Mouse (Mus musculus) thymus, postnatal 14 days (tissue): ENCODE measurements around the gene Ptger3.

Experiments used
- DNase-seq: peaks from one replicate; pipeline ENCODE4 v3.0.0; 2021

Gene Ptger3

DNA sequence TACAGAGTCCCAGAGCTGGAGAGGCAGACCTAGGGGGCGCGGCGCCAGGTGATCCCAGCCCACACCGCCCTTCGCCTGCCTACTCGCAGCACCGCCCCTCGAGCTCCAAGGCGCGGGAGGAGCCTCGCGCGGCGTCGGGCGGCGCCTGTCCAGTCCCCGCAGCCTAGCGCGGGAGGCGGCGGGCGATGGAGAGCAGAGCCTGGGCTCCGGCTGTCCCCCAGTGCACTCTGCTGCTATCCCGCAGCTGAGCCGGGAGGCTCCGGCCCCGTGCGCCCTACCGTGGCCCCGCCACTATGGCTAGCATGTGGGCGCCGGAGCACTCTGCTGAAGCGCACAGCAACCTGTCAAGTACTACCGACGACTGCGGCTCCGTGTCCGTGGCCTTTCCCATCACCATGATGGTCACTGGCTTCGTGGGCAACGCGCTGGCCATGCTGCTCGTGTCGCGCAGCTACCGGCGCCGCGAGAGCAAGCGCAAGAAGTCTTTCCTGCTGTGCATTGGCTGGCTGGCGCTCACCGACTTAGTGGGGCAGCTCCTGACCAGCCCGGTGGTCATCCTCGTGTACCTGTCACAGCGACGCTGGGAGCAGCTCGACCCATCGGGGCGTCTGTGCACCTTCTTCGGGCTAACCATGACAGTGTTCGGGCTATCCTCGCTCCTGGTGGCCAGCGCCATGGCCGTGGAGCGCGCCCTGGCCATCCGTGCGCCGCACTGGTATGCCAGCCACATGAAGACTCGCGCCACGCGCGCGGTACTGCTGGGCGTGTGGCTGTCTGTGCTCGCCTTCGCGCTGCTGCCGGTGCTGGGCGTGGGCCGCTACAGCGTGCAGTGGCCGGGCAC lies at the start of gene Ptger3:
Ptger3 (plus strand) TSS at position 168 of the 841 bp plus-strand sequence.
- DNase-seq, result peak; percentile 47

DNA sequence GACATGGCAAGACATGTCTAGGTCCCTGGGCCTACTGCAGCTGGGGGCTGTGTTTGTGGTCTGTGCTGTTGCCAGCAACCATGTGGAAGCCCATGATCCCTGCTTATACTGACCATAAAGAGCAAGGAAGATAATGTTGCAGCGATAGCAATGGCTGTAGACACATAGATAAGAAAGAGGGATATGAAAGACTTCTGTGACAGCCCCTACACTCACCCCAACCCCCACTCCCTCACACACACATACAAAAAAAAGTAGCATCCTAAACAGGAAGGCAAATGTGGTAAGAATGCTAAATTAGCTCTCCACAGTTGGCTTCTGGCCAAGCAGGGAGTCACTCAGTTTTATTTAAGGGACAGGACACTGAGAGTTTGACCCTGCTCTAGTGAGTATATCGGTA lies 48.7 kb upstream of the Ptger3 start:
- no peak for DNase-seq

DNA sequence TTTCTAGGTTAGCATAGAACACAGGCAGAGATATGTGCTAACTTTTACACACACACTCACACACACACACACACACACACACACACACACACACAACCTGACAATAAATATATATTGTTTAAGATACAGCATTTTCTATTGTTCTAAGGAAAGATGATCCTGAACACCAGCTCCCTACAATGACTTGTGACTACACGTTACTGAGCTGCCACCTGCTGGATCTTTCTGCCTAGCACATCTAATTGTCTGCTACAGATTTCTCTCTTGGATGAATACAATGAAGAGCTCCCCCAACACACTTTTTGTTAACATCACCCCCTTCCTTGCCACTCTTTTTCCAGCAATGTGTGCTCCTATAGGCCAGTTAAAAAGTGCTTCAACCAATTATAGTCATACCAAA lies 46.3 kb upstream of the Ptger3 start:
- DNase-seq, result peak; percentile 19

DNA sequence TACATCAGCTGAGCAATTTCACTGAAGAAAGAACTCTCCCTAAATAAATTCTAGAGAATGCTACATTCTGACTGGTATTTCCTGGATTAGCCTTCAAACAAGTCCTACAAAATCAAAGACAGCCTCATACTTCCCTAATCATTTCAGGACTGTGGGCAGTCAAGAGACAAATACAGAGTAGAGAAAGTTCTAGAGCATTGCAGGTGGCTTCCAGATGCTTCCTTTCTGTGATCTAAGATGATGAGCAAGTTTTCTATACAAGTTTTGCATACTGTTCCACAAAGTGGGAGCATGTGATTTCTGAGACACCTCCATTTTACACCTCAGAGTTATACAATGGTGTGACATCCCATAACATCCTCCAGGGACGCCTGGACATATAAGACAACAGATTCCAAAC lies 42.9 kb upstream of the Ptger3 start:
- DNase-seq, result no peak

DNA sequence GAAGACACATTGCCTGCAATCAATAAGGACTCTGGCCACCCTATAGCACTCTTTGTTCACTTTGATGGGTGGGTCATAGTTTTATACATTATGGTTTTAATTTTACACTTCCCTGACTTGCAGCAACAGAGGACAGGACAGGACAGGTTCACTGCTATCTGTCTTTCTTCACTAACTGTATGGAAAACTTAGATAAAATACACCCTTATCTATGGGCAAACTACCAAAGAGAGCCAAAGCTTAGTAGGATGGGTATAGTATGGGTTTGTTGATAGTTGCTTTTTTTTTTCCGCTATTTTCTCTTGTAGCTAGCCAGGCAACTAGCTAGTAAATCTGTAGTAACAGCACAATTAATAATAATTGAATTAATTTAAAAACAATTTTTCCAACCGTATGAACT lies 35.1 kb upstream of the Ptger3 start:
- DNase-seq, result no peak

DNA sequence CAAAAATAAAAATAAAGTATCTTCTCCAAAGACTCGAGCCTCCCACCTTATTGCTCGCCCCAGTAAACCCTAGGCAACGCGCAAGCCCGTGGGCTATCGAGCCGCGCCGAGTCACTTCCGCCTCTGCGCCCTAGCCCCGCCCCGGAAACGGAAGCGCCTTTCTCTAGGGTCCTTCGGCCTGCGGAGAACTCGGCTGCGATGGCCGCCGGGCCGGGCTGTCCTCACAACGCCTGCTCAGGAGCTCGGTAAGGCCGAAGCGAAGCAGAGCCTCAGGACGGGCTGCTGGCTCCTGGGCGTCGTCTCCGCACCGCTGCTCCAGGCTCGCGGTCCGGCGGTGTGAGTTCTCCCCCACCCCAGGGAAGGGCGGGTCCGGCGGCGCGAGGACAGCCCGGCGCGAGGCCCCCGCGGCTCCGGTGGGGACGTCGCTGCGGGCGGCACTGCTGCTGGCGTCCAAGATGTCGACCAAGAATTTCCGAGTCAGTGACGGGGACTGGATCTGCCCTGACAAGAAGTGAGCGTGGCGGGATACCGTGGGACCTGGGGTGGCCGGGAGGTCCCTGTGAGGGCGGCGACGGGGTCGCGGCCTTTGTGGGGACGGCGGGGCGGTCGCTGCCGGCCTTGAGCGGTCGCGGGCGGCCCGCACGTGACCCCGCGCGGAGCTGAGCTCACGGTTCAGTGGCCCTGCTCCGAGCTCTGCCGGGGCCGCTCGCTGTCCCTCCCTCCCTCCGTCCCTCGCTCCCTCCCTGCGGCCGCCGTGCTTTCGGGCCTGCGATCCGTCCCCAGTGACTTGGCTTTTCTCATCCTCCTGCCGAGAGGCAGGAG lies 32.5 kb upstream of the Ptger3 start, which contains the start of gene Zranb2:
Zranb2 (plus strand) TSS at position 197 of the 822 bp plus-strand sequence.
- DNase-seq, result peak; percentile 95

DNA sequence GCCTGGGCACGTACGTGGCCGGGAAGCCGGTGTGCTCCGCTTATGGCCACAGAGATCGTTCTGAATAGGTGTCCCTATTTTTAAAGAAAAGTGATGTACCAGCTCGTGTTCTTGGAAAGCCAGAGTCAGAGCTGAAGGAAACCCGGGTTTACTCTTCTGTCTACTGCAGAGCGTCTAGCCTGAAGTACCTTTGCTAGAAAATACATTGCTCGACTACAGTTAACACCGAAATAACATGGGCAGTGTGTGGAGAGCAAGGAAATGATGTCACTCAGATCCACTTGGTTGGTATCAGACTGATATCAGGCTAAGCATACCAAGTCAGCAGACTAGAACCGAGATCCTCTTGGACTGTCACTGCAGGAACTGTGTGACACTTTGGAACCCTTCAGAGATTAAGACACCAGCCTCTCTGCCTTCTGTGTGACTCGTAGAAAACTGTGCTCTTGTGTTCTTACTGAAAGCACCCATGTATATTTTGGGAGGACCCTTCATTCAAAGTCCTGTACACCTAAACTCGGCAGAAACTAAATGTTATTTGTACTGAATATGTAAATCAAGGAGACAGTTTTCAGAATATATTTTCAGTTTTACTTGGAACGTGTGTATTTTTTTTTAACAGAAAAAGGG lies 31.8 kb upstream of the Ptger3 start:
- DNase-seq, result no peak

DNA sequence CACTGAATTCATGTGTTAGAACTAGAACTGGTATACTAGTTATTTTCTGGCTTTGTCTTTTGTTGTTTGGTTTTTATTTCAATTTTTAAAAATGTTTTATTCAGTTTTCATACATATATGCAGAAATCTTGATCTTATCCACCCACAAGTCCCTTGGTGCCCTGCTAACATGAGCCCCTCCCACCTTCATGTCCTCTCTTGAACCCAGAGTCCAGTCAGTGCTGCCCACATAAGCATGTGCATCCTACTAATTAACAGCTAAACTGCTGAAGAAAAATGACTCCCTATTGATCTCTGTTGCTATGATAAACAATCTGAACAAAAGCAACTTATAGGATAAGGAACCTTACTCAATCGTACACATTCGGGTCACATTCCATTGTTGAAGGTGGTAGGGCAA lies 17.4 kb upstream of the Ptger3 start:
- DNase-seq, result no peak

DNA sequence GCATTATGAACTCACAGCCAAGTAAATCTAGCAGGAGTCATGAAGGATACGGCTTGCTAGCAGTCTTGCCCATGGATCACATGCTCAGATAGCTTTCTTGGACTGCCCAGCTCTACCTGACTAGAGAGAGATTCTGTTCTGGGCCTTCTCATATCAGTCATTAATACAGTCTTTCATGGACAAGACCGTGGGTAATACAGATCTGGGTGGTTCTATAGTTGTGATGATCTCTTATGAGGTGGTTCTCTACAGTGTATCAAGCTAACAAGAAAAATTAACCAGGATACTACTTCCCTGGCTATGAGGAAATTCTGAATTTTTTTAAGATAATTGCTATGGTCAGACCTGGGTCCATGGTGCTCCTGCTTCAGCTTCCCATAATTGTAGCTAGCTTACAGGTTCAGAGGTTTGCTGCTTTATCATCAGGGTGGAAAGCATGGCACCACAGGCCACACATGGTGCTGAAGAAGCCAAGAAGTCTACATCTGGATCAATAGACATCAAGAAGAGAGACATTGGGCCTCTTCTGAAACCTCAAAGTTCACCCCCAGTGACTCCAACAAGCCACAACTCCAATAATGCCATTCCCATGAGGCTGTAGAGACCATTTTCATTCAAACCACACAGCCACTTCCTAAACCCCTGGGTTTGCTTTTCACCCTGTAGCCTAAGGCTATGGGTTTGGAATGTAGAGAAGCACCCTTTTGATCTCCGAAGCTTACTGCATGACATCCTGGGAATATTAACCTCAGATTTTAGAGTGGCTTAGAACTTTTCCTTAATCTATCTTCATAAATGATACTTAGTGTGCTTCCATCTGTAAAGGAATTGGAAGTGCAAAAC lies 16.7 kb upstream of the Ptger3 start:
- DNase-seq, result no peak

DNA sequence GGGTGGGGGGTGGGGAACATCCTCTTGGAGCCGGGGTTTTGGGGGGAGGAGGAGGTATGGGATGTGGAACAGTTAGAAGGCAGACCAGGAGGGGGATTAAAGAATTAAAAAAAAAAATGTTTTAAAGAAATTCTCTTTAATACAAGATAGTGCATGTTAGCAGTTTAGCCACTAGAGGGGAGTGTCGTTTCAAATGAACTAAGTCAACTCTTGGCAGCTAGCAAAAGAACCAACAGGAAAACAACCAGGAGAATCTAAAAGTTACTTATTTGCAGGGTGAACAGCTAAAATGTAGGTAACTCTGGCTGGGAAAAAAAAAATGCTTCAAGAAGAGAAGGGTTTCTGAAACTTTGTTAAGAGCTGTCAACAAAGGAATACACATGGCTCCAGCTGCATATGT lies 1.5 kb upstream of the Ptger3 start:
- DNase-seq, result peak; percentile 37

DNA sequence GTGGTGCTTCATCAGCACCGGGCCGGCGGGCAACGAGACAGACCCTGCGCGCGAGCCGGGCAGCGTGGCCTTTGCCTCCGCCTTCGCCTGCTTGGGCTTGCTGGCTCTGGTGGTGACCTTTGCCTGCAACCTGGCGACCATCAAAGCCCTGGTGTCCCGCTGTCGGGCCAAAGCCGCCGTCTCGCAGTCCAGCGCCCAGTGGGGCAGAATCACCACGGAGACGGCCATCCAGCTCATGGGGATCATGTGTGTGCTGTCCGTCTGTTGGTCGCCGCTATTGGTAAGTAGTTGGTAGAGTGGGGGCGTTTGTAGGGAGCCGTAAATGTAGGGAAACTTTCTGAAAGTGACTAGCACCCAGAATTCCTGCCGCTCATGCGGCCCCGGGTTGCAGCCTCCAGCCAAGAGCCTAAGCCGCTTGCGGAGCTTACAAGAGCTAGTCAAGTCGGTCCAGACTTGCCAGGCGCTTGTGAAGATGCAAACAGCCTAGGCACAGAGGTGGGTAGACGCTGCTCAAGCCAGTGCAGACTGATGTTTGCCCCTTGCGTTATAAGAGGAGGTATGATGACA lies 957 bp downstream of the Ptger3 start:
- no peak for DNase-seq

DNA sequence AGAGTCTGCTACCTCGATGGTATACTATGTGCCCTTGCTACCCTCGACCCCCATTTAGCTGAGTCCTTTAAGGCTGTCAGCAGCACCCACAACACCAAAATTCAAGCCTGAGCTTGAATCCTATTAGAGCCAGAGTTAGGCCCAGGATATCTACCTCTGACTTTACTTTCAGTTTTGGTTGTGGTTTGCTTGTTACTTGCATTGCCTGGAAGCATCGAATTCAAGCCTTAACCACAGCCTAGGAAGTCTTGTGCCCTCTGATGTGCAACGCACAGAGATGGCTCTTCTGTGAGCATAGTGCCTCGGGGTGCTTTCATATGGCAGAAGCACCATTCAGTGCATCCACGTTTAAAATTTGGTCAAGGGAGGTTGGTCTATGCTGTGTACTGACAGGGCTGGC lies 5.3 kb downstream of the Ptger3 start:
- peak; percentile 8 for DNase-seq

DNA sequence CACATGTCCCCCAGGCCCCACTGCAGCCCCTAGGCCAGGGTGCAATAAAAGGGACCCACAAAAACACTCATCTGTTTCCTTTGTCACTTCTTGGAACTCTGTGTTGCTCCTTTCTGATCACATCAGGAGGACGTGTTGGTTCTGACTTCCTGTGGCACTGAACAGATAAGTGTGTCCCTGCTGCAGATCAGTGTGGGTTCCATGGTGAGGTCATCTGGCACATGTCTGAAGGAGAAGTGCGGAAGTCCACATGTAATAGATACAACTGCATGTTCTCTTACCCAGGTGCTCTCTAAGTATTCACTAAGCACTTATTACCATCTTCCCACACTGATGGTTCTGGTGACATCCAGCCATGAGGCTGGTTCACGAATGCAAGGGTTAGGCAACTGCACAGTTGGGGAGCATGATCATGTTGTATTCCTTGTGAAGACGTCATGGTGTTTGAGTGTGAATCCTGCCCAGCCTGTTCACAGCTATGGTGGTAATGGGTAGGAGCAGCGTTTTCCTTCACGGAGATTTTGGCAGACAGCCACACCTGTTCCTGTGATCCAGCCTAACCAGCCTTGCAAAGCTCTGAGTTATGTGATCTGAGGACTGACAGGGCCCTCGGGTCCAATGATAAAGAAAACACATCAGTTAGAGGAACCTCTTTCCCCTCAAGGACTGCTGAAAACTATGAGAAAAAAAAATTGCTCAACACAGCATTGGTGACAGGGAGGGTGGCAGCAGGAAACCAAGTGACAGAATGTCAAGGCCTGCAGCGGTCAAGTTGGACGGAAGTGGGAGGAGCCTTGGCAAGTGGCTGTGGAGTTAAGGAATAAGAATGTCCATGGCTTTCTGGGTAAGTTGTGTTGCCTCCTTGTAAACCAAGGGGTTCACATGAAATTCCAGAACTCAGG lies 9.0 kb downstream of the Ptger3 start:
- DNase-seq, result no peak

DNA sequence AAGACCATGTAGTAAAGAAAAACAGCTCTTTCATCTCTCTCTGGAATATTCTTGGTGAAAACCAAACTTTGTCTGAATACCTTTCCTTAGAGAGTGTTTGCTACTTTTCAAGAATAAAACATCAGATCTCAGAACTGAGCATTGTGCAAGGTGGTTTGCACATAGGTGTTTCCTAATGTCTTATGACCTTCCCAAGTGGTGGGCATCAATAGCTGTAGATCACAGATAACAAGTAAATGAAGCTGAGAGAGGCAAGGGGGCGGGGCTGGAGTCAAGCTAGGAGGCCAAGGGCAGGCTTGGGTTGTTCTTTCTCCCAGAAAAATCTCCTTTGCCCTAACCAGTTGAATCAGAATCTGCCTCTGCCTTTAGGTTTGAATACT lies 9.6 kb downstream of the Ptger3 start:
- no peak for DNase-seq

DNA sequence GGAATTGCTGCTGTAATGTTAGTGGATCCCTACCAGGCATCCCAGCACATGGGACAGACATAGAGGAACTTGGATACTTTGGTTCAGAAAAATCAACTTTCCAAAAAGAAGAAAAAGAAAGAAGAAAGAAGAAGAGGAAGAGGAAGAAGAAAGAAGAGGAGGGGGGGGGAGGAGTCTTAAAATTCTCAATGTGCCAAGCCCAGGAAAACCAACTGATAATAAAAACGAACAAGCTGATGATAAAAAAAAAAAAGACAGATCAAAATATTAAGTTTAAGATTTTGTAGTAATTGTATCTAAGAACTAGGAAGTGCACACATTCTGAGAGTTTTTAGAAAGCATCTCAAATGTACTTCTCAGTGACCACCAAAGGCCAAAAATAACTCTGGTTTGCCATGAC lies 10.2 kb downstream of the Ptger3 start:
- no peak for DNase-seq

DNA sequence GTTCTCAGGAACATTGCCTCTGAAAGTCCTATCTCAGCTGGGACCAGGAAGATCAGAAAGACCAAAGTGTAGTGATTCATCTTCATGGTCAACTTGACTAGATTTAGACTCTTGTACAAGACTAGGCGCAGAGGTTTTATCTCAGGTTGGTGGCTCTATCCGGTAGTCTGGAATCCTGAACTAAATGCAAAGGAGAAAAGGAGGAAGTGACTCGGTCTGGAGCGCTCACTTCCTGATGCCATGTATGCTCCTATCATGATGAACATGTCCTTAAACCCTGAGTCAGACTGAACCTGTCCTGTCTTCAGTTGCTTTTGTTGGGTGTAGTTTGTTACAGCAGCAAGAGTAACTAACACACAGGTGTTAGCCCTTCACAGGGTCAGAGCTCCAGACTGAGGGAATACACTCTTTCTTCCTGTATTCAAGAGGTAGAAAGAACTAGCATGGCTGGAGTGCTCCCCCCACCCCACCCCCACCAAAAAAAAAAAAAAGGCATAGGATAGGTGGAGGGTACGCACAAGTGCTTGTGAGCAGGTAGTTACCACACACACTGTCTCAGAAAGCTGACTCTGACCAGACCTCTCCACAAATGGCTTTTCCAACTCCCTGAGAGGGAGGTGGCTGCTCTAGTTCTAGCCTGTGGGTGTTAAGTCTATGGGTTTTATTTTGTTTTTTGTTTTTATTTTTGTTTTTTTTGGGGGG lies 11.9 kb downstream of the Ptger3 start:
- DNase-seq, result no peak

DNA sequence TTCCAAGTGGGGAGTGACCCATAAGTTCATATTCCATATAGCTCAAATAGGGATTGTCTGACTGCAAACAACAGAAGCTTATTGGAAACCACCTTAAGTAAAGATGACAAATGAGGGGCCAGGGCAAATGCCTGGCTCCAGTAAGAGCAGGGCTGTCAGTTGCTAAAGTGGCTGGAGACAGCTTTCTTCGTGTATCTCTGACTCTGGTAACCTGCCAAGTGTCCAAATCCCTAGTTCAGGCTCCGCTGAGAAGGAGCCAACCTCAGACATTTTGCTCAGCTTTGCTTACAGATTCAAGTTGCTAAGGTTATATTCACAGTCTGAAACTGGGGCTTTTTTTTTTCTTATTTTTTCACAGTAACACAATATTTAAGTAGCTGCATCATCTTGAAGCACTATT lies 12.7 kb downstream of the Ptger3 start:
- no peak for DNase-seq

DNA sequence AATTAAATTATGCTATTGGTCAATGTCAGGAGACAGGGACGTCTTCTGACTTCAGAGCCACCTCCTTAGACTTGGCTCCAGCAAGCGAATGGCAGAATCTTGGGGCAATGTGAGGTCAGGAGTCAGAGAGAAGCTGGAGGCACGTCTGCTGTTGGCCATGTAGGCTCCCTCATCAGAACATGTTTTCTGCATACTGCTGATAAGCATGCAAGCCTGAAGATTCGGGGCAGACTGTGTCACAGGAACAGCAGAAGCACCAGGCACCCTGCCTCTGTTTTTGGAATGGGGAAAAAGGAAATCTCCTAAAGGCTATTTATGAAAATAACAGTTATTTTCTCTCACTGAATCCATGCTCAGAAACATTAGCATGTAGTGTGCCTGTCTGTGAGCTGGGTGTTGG lies 13.6 kb downstream of the Ptger3 start:
- no peak for DNase-seq

DNA sequence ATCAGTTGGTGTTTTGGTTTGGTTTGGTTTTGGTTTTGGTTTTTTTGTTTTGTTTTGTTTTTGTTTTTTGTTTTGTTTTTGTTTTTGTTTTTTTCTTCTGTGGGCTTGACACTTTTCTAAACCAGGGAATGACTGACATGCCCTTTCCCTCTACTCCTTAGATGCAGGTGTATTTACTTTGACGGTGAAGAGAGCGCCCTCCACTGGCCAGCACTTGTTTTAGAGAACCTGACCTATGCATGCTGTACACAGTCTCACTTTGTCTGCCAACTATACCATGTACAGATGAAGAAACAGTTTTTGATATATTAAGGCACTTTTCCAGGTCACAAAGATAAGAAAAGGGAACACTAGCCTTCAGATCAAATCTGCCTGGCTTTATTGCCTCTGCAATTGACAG lies 15.1 kb downstream of the Ptger3 start:
- DNase-seq, result peak; percentile 12

DNA sequence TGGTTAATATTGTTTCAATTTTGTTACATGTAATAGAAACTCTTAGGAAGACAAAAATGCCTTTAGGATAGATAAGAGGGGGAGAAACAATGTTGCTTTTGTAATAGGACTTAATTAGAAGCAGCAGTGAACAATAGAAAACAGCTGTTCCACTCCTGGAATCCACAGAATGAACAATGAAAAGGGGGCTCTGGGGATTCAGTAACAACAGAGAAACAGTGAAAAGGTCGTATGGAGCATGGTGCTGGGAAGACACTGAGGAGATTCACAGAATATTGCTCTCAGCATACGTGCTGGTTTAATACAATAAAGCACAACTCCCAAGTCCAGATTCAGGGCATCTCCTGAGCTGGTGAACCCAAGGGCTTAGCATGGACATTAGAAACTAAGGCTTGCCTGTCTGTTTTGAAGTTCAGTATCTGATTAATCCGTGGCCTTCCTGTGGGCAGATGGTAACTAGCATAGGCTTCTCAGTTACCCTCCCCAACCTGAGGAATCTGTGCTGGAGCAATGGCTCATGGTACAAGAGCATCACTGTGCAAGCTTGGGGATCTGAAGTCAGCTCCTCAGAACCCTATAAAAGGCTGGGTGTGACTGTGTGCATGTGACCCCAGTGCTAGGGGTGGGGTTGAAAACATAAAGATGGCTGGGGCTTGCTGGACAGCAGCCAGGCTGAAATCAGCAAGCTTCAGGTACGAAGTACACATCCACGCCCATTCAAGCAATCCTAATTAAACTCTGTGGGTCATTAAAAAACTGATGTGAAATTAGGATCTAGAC lies 16.1 kb downstream of the Ptger3 start:
- no peak for DNase-seq
